Mouse (Mus musculus) CD4-positive, CD25-positive, alpha-beta regulatory T cell (primary cell): ENCODE data around the gene Etv6. TPM values are rescaled to one million over a fixed set of nuclear protein-coding genes. Genes with fewer than 3 reads are reported as not detected.

Experiments
- polyA plus RNA-seq: library from polyadenylated mRNA; unstranded; fragments of 100-300 nt; shearing (Covaris generic); gene quantifications from one replicate; pipeline ENCODE4 v1.2.1, GENCODE M21; 2017

Etv6 gene
- polyA plus RNA-seq, result 19.9 TPM

DNA sequence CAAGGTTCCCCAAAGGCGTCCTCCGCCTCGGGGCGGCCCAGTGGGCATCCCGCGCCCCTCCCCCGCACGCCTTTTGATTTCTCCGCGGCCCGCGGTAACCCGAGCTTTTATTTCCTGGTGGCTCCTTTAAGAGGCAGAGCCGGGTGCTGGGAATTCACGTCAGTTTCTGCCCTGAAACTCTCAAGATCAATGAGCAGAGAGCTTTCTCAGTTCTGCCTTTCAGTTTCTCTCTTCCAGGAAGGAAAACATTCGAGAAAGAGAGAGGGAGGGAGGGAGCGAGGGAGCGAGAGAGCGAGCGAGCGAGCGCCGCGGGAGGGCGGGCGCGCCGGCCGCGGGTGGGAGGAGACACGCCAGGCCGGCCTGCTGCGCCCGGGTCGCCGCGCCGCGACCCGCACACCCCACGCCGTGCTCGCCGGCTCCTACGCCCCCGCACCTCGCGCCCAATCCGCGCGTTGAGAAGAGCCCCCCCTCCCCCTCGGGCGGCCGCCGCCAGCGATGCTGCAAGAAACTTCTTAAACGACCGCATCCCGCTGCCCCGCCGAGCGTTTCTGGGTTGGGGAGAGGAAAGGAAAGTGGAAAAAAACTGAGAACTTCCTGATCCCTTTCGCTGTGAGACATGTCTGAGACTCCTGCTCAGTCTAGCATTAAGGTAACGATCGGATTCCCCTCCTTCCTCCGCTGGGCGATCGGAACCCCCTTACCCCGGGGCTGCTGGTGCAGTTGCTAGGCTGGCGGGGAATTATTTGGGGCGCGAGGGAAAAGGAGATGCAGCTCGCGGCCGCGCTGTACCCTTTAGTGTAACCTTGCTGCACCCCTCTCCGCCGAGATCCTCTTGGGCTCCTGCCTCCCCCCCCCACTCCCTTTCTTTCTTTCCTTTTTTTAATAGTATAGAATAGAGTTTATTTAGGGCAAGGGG is at the start of gene Etv6:
Gene Etv6, plus strand, starts transcription at position 211 of the 916 bp plus-strand sequence.

Other genes starting within 250 kb of the Etv6 start
- not detected for gene Kap, start 181.9 kb upstream of the Etv6 start, polyA plus RNA-seq